Mouse (Mus musculus) neural tube, embryonic 15.5 days (tissue): Measurements from ENCODE around the gene Map3k5. TPM values are rescaled to one million over a fixed set of nuclear protein-coding genes. Genes with fewer than 3 reads are reported as not detected.

Experiments
- polyA plus RNA-seq: library from polyadenylated mRNA; unstranded; fragments of >200 nt; fragmentation: Nextera tagmentation; extraction: Ambion mirVana; gene quantifications from 2 replicates; pipeline ENCODE4 v1.2.1, GENCODE M21; 2015

Map3k5 gene
- polyA plus RNA-seq, 1 experiment from 2014 or later: 1.4 TPM

Other genes starting within 250 kb of the Map3k5 start
- gene Il20ra, start 221.9 kb upstream of the Map3k5 start, polyA plus RNA-seq: 1.2 and 1.6 TPM in 2 replicates
- gene Slc35d3, start 83.0 kb upstream of the Map3k5 start, polyA plus RNA-seq: 5.0 and 5.3 TPM in 2 replicates
- gene Pex7, start 26.8 kb upstream of the Map3k5 start, polyA plus RNA-seq: 32.9 and 34.0 TPM in 2 replicates
- gene Map7, start 214.0 kb downstream of the Map3k5 start, polyA plus RNA-seq: 13.9 and 17.9 TPM in 2 replicates